Mouse (Mus musculus): ENCODE data around the gene Syvn1. TPM values are rescaled to one million over a fixed set of nuclear protein-coding genes. Genes with fewer than 3 reads are reported as not detected.

Syvn1 gene
- polyA plus RNA-seq, 1 experiment from 2014 or later, result 28.1 TPM

Small RNAs within 50 kb of the gene (microRNA-seq; reads per million reads assigned to microRNA genes)
- gene Mir6988, result 0.68 reads per million

Other genes with a start within 250 kb of the Syvn1 start
- gene Frmd8, start 171.3 kb upstream of the Syvn1 start, polyA plus RNA-seq (2014; fragmentation: Nextera tagmentation; extraction: Ambion mirVana), result 18.2 and 18.9 TPM in 2 replicates
- gene Slc25a45, start 168.8 kb upstream of the Syvn1 start, polyA plus RNA-seq (2014; fragmentation: Nextera tagmentation; extraction: Ambion mirVana), result 2.1 and 2.5 TPM in 2 replicates
- 2.0 and 2.1 TPM in 2 replicates for gene Tigd3, start 152.4 kb upstream of the Syvn1 start, polyA plus RNA-seq (2014; fragmentation: Nextera tagmentation; extraction: Ambion mirVana)
- gene Dpf2, start 133.6 kb upstream of the Syvn1 start, polyA plus RNA-seq (2014; fragmentation: Nextera tagmentation; extraction: Ambion mirVana), result 131 and 145 TPM in 2 replicates
- 7.0 and 9.3 TPM in 2 replicates for gene Cdc42ep2, start 121.8 kb upstream of the Syvn1 start, polyA plus RNA-seq (2014; fragmentation: Nextera tagmentation; extraction: Ambion mirVana)
- 84.4 and 87.9 TPM in 2 replicates for gene Pola2, start 82.4 kb upstream of the Syvn1 start, polyA plus RNA-seq (2014; fragmentation: Nextera tagmentation; extraction: Ambion mirVana)
- gene Slc22a20, start 60.4 kb upstream of the Syvn1 start, polyA plus RNA-seq (2014; fragmentation: Nextera tagmentation; extraction: Ambion mirVana), result not detected in 2 replicates
- 9.4 and 10.1 TPM in 2 replicates for gene Capn1, start 30.7 kb upstream of the Syvn1 start, polyA plus RNA-seq (2014; fragmentation: Nextera tagmentation; extraction: Ambion mirVana)
- gene Mrpl49, start 11.2 kb downstream of the Syvn1 start, polyA plus RNA-seq (2014; fragmentation: Nextera tagmentation; extraction: Ambion mirVana), result 82.1 and 82.5 TPM in 2 replicates
- 1,017 and 1,054 TPM in 2 replicates for gene Fau, start 11.3 kb downstream of the Syvn1 start, polyA plus RNA-seq (2014; fragmentation: Nextera tagmentation; extraction: Ambion mirVana)
- gene Znhit2, start 14.6 kb downstream of the Syvn1 start, polyA plus RNA-seq (2014; fragmentation: Nextera tagmentation; extraction: Ambion mirVana), result 33.8 and 38.3 TPM in 2 replicates
- gene Tm7sf2, start 21.8 kb downstream of the Syvn1 start, polyA plus RNA-seq (2014; fragmentation: Nextera tagmentation; extraction: Ambion mirVana), result 30.6 and 31.4 TPM in 2 replicates
- gene Vps51, start 30.7 kb downstream of the Syvn1 start, polyA plus RNA-seq (2014; fragmentation: Nextera tagmentation; extraction: Ambion mirVana), result 63.9 and 65.0 TPM in 2 replicates
- not detected in 2 replicates for gene Tmem262, start 33.5 kb downstream of the Syvn1 start, polyA plus RNA-seq (2014; fragmentation: Nextera tagmentation; extraction: Ambion mirVana)
- gene Gm28374, start 35.7 kb downstream of the Syvn1 start, polyA plus RNA-seq (2014; fragmentation: Nextera tagmentation; extraction: Ambion mirVana), result 1.1 and 1.5 TPM in 2 replicates
- 70.9 and 77.0 TPM in 2 replicates for gene Zfpl1, start 38.4 kb downstream of the Syvn1 start, polyA plus RNA-seq (2014; fragmentation: Nextera tagmentation; extraction: Ambion mirVana)
- gene Cdca5, start 38.4 kb downstream of the Syvn1 start, polyA plus RNA-seq (2014; fragmentation: Nextera tagmentation; extraction: Ambion mirVana), result 43.3 and 44.1 TPM in 2 replicates
- 0.22 and 0.59 TPM in 2 replicates for gene AC131692.1, start 47.8 kb downstream of the Syvn1 start, polyA plus RNA-seq (2014; fragmentation: Nextera tagmentation; extraction: Ambion mirVana)
- gene Naaladl1, start 59.2 kb downstream of the Syvn1 start, polyA plus RNA-seq (2014; fragmentation: Nextera tagmentation; extraction: Ambion mirVana), result 4.1 and 4.4 TPM in 2 replicates
- 53.9 and 59.9 TPM in 2 replicates for gene Sac3d1, start 72.1 kb downstream of the Syvn1 start, polyA plus RNA-seq (2014; fragmentation: Nextera tagmentation; extraction: Ambion mirVana)
- 35.4 and 36.0 TPM in 2 replicates for gene Snx15, start 81.7 kb downstream of the Syvn1 start, polyA plus RNA-seq (2014; fragmentation: Nextera tagmentation; extraction: Ambion mirVana)
- gene Batf2, start 94.4 kb downstream of the Syvn1 start, polyA plus RNA-seq (2014; fragmentation: Nextera tagmentation; extraction: Ambion mirVana), result 0.30 and 1.1 TPM in 2 replicates
- 101 and 110 TPM in 2 replicates for gene Arl2, start 95.0 kb downstream of the Syvn1 start, polyA plus RNA-seq (2014; fragmentation: Nextera tagmentation; extraction: Ambion mirVana)
- not detected in 2 replicates for gene Majin, start 137.8 kb downstream of the Syvn1 start, polyA plus RNA-seq (2014; fragmentation: Nextera tagmentation; extraction: Ambion mirVana)
- 0.53 and 1.1 TPM in 2 replicates for gene Gpha2, start 179.8 kb downstream of the Syvn1 start, polyA plus RNA-seq (2014; fragmentation: Nextera tagmentation; extraction: Ambion mirVana)
- 24.1 and 27.5 TPM in 2 replicates for gene Ppp2r5b, start 189.3 kb downstream of the Syvn1 start, polyA plus RNA-seq (2014; fragmentation: Nextera tagmentation; extraction: Ambion mirVana)
- gene Atg2a, start 195.1 kb downstream of the Syvn1 start, polyA plus RNA-seq (2014; fragmentation: Nextera tagmentation; extraction: Ambion mirVana), result 11.6 and 12.9 TPM in 2 replicates
- gene Ehd1, start 230.1 kb downstream of the Syvn1 start, polyA plus RNA-seq (2014; fragmentation: Nextera tagmentation; extraction: Ambion mirVana), result 46.9 and 47.7 TPM in 2 replicates